Mouse (Mus musculus) lung, adult 2 months (tissue): ENCODE results near the gene Banp. TPM values are rescaled to one million over a fixed set of nuclear protein-coding genes. Genes with fewer than 3 reads are reported as not detected.

Experiments used
- DNase-seq: peaks from one replicate; pipeline ENCODE4 v3.0.0; 2022
- H3K4me1 ChIP-seq: fragments of 200-500 bp; 2 replicates; pipeline ENCODE4 v1.6.1; 2011; ENCODE audit warnings: low read length; ENCODE audit not compliant: control insufficient read depth, insufficient read depth
- H3K4me3 ChIP-seq: fragments of 200-500 bp; replicated peaks from 2 replicates; pipeline ENCODE3; 2011; ENCODE audit warnings: low read depth, mild to moderate bottlenecking, control low read depth, low read length; ENCODE audit errors: extremely low read depth
- CTCF ChIP-seq: fragments of 200-500 bp; IDR thresholded peaks from 2 replicates; pipeline ENCODE4 v1.5.1; 2011; ENCODE audit warnings: mild to moderate bottlenecking, low read length, control low read depth; ENCODE audit not compliant: insufficient read depth
- POLR2A ChIP-seq: fragments of 200-500 bp; IDR thresholded peaks from 2 replicates; pipeline ENCODE4 v1.6.1; 2011; ENCODE audit warnings: low read depth, mild to moderate bottlenecking, control low read depth, low read length, borderline replicate concordance; ENCODE audit errors: extremely low read depth
- WGBS: fragments of 180-500 bp; shearing (Covaris S2); methylation state at CpG from one replicate; pipeline ENCODE4 v1.1.7; 2018; 5-methylcytosine and 5-hydroxymethylcytosine counted together
- polyA plus RNA-seq: library from polyadenylated mRNA; depleted of rRNA; stranded (reverse); fragments of >200 nt; gene quantifications from 2 replicates; pipeline ENCODE4 v1.2.3, GENCODE M21; 2012

Banp gene
- polyA plus RNA-seq, 1 experiment: 57.8 TPM

GRCm38 (mm10) chr8:121934923-121935322 is 14.6 kb upstream of the Banp start:
- TF ChIP-seq CTCF: no peak
- TF ChIP-seq POLR2A: no peak
- Histone ChIP-seq H3K4me3 (no peak overlapping the region), H3K4me1 (no peaks in the 10 kb centered on the region)
- DNase-seq: no peak

GRCm38 (mm10) chr8:121935341-121936294 is 13.9 kb upstream of the Banp start:
- no peak overlapping the region for H3K4me3 ChIP-seq
- no peaks in the 10 kb centered on the region for H3K4me1 ChIP-seq
- TF ChIP-seq CTCF (0 out of 2 replicates have a peak, but pooled peaks have one; percentile 9), POLR2A (no peak)
- 52% methylated on average over 12 of the region's 12 CpGs for WGBS
- no peak for DNase-seq

- no peak for TF ChIP-seq POLR2A
- WGBS: 46% methylated on average over 14 of the region's 14 CpGs
- H3K4me1 ChIP-seq: no peaks in the 10 kb centered on the region
- no peak for DNase-seq
- H3K4me3 ChIP-seq: no peak overlapping the region
These were observed 13.2 kb upstream of the Banp start for GRCm38 (mm10) chr8:121936391-121936790.

GRCm38 (mm10) chr8:121938732-121939131 is 10.8 kb upstream of the Banp start:
- TF ChIP-seq CTCF (no peak), POLR2A (no peak)
- WGBS: 81% methylated on average over 7 of the region's 7 CpGs
- H3K4me1 ChIP-seq: no peaks in the 10 kb centered on the region
- no peak overlapping the region for H3K4me3 ChIP-seq
- DNase-seq: no peak

- no peak for DNase-seq
- TF ChIP-seq CTCF (no peak), POLR2A (no peak)
- Histone ChIP-seq H3K4me3 (no peak overlapping the region), H3K4me1 (peaks cover 3% of the 10 kb centered on the region; the same call in 1 of the 2 replicates)
- WGBS: 20% methylated on average over 2 of the region's 2 CpGs
These were observed 6.5 kb upstream of the Banp start for GRCm38 (mm10) chr8:121943057-121943540.

GRCm38 (mm10) chr8:121943716-121944115 is 5.8 kb upstream of the Banp start:
- WGBS: 80% methylated on average over 8 of the region's 8 CpGs
- Histone ChIP-seq H3K4me1 (peaks cover 3% of the 10 kb centered on the region; the same call in 1 of the 2 replicates), H3K4me3 (no peak overlapping the region)
- DNase-seq: no peak
- TF ChIP-seq CTCF (no peak), POLR2A (no peak)

- no peak within 1 kb of the TSS for H3K4me3 ChIP-seq
- H3K4me1 ChIP-seq: peaks cover 7% of the 10 kb centered on the region; the same call in 1 of the 2 replicates
- TF ChIP-seq CTCF: no peak
- DNase-seq: no peak
These were observed 4.7 kb upstream of the Banp start, which contains the start of gene Car5a for GRCm38 (mm10) chr8:121944831-121945230. Gene Car5a (minus strand): TSS chr8:121944904.

- peaks cover 7% of the 10 kb centered on the region; the same call in 1 of the 2 replicates for H3K4me1 ChIP-seq
- WGBS: 88% methylated on average over 7 of the region's 7 CpGs
- no peak overlapping the region for H3K4me3 ChIP-seq
- TF ChIP-seq POLR2A: no peak
- TF ChIP-seq CTCF: no peak
- DNase-seq: no peak
These were observed 3.2 kb upstream of the Banp start for GRCm38 (mm10) chr8:121946351-121946750.

GRCm38 (mm10) chr8:121947047-121947752 is 2.4 kb upstream of the Banp start:
- Histone ChIP-seq H3K4me3 (peak overlapping the region; percentile 22), H3K4me1 (peaks cover 7% of the 10 kb centered on the region; the same call in 1 of the 2 replicates)
- no peak for TF ChIP-seq CTCF
- no peak for TF ChIP-seq POLR2A
- no peak for DNase-seq
- 43% methylated on average over 19 of the region's 19 CpGs for WGBS
